Mouse (Mus musculus) embryonic facial prominence, embryonic 13.5 days (tissue): ENCODE data around the gene Ikzf4. TPM values are rescaled to one million over a fixed set of nuclear protein-coding genes. Genes with fewer than 3 reads are reported as not detected.

ENCODE experiments used
- microRNA-seq: library from miRNA; unstranded; fragments of <30 nt; microRNA quantifications from one replicate; pipeline ENCODE4, GENCODE M21; 2016
- polyA plus RNA-seq: library from polyadenylated mRNA; unstranded; fragments of >200 nt; fragmentation: Nextera tagmentation; extraction: Ambion mirVana; gene quantifications from 2 replicates; pipeline ENCODE4 v1.2.1, GENCODE M21; 2015

Gene Ikzf4
- polyA plus RNA-seq, 1 experiment from 2014 or later, result 5.5 TPM

Small RNA genes within 50 kb of the gene (microRNA-seq; reads per million reads assigned to microRNA genes)
- not detected for gene Mir6917

Other genes with a start within 250 kb of the Ikzf4 start
- 0.20 and 0.92 TPM in 2 replicates for gene Slc39a5, start 244.8 kb downstream of the Ikzf4 start, polyA plus RNA-seq
- gene Nabp2, start 234.5 kb downstream of the Ikzf4 start, polyA plus RNA-seq, result 72.3 and 73.0 TPM in 2 replicates
- gene Rnf41, start 234.3 kb downstream of the Ikzf4 start, polyA plus RNA-seq, result 45.4 and 46.7 TPM in 2 replicates
- 111 and 119 TPM in 2 replicates for gene Smarcc2, start 186.7 kb downstream of the Ikzf4 start, polyA plus RNA-seq
- gene Myl6, start 151.8 kb downstream of the Ikzf4 start, polyA plus RNA-seq, result 961 and 1,001 TPM in 2 replicates
- 2.8 and 4.0 TPM in 2 replicates for gene Myl6b, start 147.3 kb downstream of the Ikzf4 start, polyA plus RNA-seq
- gene Esyt1, start 120.1 kb downstream of the Ikzf4 start, polyA plus RNA-seq, result 21.4 and 23.1 TPM in 2 replicates
- gene Zc3h10, start 98.2 kb downstream of the Ikzf4 start, polyA plus RNA-seq, result 13.5 and 15.5 TPM in 2 replicates
- gene Rpl41, start 96.7 kb downstream of the Ikzf4 start, polyA plus RNA-seq, result 4,323 and 4,329 TPM in 2 replicates
- 188 and 206 TPM in 2 replicates for gene Pa2g4, start 80.0 kb downstream of the Ikzf4 start, polyA plus RNA-seq
- gene Erbb3, start 56.3 kb downstream of the Ikzf4 start, polyA plus RNA-seq, result 14.8 and 16.1 TPM in 2 replicates
- gene Rps26, start 19.2 kb downstream of the Ikzf4 start, polyA plus RNA-seq, result 893 and 949 TPM in 2 replicates
- 18.9 and 21.8 TPM in 2 replicates for gene Suox, start 28.1 kb upstream of the Ikzf4 start, polyA plus RNA-seq
- gene Rab5b, start 50.3 kb upstream of the Ikzf4 start, polyA plus RNA-seq, result 82.6 and 84.1 TPM in 2 replicates
- 8.2 and 8.3 TPM in 2 replicates for gene Pmel, start 58.2 kb upstream of the Ikzf4 start, polyA plus RNA-seq
- gene Cdk2, start 59.0 kb upstream of the Ikzf4 start, polyA plus RNA-seq, result 120 and 127 TPM in 2 replicates
- gene Dgka, start 98.9 kb upstream of the Ikzf4 start, polyA plus RNA-seq, result 16.3 and 16.8 TPM in 2 replicates
- 43.2 and 47.9 TPM in 2 replicates for gene Pym1, start 101.9 kb upstream of the Ikzf4 start, polyA plus RNA-seq
- 0.80 and 1.0 TPM in 2 replicates for gene Mmp19, start 144.9 kb upstream of the Ikzf4 start, polyA plus RNA-seq
- gene Dnajc14, start 158.1 kb upstream of the Ikzf4 start, polyA plus RNA-seq, result 58.8 and 60.4 TPM in 2 replicates
- 25.5 and 26.0 TPM in 2 replicates for gene Tmem198b, start 158.4 kb upstream of the Ikzf4 start, polyA plus RNA-seq
- 252 and 265 TPM in 2 replicates for gene Sarnp, start 171.3 kb upstream of the Ikzf4 start, polyA plus RNA-seq
- gene Ormdl2, start 175.7 kb upstream of the Ikzf4 start, polyA plus RNA-seq, result 35.2 and 41.2 TPM in 2 replicates
- gene Gdf11, start 245.7 kb upstream of the Ikzf4 start, polyA plus RNA-seq, result 7.0 and 8.3 TPM in 2 replicates